Mouse (Mus musculus): ENCODE data around the gene Rbm19.

Gene Rbm19

DNA sequence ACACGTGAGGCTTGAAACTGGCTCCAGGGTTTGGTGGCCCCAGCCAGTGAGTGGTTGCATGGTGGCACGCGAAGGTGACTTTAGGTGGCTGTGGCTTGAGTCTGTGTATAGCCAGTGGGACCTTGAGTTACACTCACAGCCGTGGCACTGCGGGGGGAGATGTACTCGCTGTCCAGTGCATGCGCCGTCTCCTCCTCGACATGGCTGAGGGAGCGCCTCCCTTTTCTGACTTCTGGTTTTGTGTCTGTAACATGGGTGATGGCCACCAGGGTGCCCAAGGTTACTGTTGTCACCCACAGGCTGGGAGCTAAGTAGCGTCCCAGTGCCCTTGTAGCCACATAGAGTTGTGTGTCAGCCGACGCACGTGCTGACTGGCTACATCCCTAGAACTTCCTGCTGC is 19.1 kb downstream of the Rbm19 start:
- DNase-seq (ENCODE audit: low spot score): no peak

DNA sequence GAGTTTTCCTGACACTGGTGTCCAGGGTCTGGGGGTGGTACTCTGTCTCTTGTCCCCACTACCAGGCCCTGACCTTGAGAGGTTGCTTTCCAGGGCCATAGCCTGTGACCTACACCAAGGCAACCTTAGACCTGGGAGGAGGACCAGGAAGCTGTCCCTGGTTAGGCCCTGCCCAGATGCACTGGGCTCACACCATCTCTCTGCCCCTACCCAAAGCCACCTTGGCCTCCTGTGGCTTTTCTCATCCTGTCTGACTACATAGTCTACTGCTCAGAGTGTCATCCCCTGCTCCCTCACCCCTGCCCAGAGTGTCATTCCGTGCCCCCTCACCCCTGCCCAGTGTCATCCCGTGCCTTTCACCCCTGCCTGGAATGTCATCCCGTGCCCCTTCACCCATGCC is 19.6 kb downstream of the Rbm19 start:
- no peak for DNase-seq (ENCODE audit: low spot score)

DNA sequence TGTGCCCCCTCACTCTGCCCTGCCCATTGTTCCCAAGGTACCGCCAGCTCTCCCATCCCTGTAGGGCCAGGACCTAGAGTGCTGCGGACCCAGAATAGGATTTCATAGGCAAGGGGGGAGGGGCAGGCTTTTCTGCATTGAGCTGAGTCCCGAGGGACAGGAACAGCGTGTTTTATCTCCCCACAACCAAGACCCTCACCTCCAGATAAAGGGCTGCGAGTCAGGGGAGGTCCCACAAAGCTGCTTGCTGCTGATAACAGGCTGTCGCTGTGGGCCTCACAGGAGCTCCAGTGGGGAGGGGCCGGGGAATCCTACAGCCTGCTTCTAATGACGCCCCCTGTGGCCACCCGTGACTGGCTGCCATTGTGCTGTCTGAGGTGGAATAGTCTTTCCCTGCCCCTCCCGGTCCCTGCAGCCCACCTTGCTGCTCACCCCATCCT is 20.0 kb downstream of the Rbm19 start:
- no peak for DNase-seq (ENCODE audit: low spot score)

DNA sequence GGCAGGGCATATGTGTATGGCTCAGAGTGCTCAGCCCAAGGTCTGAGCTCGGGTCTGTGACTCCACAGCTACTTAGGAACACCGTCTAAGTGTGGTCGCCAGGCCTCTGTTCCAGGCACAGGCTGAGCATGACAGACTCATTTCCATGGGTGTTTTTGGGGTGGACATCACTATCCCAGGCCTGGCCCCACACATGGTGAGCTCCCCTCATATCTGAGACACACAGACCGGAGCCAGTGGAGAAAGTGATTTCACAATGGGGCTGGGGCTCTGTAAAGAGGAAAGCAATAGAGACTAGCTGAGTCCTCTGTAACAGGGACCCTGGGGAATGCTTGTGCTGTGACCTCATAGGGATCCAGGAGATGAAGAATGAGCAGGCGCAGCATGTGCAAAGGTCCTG is 20.8 kb downstream of the Rbm19 start:
- DNase-seq (ENCODE audit: low spot score): no peak

DNA sequence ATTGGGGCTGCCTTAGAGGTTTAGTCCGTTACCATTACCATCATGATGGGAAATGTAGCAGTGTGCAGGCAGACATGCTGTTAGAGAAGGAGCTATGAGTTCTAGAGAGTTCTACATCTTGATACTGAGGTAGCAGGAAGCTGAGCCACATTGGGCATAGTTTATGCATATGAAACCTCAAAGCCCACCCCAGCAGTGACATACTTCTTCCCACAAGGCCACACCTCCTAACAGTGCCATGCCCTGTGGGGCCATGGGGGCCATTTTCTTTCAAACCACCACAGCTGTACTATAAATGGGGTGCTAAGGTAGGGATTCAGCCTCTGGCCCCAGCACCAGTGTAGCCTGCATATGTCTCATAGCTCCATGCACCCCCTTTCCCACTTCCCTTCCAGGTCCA is 21.6 kb downstream of the Rbm19 start:
- no peak for DNase-seq (ENCODE audit: low spot score)

DNA sequence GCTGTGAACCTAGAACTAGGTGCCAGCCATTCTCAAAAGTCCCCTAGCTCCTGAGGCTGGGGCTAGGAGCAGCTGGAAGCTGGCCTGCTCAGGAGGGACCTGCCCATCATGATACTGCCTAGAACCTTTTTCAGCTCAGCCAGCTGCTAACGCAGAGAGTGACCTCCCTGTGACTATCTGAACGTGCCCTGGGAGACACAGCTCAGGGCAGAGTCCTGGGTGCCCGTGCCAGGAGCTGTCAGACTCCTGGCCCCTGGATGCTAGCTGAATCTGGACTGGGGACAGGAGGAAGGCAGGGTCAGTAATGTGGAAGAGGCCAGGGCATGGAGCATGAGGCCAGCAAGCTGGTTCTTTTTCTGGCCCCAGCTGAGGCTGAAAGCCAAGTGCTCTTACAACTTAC is 22.1 kb downstream of the Rbm19 start:
- no peak for DNase-seq (ENCODE audit: low spot score)

DNA sequence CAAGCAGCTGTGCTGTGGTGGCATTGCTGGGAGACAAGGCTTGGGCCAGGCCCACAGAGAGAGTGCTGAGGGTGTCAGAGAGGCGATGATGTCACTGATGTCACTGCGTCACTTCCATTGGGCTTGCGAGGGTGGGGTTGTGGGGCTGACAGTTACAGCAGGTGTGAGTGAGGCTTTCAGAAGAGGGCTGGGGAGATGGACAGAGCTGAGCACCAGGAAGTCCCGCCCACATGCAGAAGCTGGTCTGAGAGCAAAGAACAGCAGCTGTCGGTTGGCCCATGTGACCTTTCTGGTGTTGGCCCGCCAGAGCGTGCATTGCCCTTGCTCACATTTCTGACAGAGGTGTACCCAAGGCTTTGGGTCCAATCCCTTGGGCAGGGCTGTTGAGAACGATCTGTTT is 23.0 kb downstream of the Rbm19 start:
- DNase-seq (ENCODE audit: low spot score): no peak

DNA sequence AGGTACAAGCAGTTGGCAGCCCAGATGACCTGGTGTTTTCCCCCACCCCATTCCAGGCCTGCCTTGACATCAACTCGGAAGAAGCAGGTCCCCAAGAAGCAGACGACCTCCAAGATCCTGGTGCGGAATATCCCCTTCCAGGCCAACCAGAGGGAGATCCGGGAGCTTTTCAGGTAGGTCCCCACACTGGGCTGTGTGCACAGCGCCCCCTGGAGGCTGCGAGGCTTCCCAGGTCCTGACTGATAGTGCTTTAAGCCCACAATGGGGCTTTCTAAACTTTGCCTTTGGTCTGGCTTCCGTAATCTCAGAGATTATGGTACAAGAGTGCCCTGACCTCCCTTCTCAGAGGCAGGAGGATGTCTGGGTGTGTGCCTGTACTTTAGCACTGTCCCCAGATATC is 27.7 kb downstream of the Rbm19 start:
- DNase-seq (ENCODE audit: low spot score): peak; percentile 8

DNA sequence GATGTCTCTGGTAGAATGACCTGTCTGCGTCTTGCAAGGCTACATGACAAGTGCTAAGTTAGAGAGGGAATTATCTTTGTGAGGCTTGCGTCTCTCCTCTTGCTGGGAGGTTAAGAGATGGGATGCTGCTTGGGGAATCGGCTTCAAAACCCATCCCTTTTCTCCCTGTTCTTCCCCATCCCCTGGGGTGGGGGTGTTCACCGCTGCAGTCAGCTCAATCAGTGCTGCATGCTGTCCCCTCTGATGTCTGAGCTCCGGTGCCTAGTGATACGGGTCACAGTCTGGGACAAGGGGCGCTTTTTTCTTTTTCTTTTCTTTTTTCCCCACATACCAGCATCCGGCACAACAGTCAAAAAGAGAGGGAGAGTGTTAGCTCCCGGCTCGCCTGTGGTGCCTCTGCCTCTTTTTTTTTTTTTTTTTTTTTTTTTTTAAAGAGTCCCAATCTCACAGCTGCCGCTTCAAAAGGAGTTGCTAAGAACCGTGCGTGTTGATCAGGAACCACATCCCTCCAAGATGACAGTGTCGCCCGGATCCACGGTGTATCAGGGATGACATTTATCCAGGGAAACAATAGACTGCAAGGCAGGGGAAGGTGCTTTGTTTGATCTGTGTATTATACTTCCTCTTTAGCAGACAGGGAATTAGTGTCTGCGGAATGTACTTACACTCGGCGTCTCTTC is 29.2 kb downstream of the Rbm19 start:
- DNase-seq (ENCODE audit: low spot score): no peak

DNA sequence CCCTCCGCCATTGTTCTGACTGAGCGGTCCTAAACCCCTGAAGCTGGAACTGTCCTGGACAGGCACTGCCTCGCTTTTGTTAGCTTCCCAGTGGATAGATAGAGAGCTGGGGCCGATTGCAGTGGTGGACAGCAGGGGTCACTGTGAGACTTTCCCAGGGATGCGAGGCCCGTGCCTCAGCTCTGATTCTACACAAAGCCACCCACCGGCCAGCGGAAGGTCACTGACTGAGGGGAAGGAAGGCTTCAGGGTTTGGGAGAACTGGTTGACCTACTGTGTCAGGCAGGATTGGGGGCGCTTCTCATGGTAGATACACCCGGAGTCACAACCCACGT is 29.8 kb downstream of the Rbm19 start:
- DNase-seq (ENCODE audit: low spot score): no peak

DNA sequence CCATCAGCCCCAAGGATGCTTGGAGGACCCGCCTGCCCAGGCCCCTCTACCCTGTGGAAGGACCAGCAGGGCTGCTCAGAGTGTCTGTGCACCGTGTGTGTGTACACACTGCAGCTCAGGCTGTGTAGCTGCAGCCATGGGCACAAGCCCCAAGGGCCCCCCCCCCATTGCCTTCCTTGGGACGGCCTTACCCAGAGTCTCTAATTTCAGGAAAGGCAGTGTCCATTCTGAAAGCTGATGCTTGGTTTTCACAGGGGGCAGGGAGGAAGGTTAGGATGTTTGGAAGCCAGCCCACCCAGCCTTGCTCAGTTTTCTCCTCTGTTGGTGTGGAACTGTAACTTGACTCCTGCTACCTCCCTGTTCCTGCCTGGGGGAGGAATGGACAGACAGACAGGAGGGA is 30.6 kb downstream of the Rbm19 start:
- DNase-seq (ENCODE audit: low spot score): no peak

DNA sequence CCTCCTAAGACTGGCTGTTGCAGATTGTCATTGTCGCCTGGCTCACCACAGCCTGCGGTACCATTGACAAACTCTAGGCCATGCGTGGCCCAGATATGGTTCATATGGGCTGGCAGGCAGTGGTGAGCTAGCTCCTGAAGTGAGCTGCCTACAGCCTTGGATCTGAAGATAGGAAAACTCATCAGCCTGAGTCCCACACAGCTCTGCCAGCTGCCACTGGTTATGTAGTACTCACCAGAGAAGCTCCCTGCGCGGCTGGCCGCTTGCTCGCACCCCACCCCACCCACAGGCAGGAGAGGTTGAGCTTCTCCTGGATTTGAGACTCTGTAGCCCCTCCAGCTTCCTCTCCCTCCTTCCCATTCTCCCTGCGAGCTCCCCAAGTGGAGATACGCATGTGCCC is 32.0 kb downstream of the Rbm19 start:
- DNase-seq (ENCODE audit: low spot score): no peak

DNA sequence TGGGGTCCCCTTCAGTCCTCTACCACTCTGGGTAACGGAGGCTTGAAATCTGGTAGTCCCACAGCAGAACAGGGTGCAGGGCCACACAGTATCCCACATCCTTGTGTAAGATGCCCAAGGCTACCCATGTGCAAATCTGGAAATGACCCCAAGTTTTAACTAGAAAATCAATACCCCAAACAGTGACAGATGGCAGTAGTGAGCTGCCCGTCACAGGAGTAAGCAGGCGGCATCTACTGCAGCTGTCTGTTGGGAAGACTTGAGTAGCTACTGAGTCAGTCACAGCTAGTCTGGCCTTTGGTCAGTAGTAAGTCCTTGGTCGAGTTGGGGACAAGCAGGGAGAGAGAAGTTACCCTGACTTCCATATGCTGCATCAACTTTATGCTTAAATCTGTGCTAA is 34.9 kb downstream of the Rbm19 start:
- DNase-seq (ENCODE audit: low spot score): no peak

DNA sequence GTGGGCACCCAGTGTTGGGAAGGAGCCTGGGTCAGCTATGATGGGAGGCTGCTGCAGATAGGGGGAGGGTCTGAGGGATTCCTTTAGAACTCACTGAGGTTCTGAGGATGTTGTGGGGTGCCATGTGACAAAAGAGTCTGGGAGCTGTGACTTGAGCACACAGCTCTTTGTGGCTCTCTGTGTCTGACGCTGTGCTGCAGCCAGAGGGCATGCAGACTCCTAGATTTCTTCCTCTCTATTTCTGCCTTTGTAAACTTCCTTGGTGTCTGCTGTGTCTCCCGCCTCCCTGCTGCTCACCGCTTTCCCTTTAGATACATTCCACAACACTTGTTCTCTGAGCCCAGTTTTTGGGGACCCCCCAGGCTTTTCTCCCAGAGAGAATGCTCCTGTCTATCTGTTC is 36.9 kb downstream of the Rbm19 start:
- no peak for DNase-seq (ENCODE audit: low spot score)

DNA sequence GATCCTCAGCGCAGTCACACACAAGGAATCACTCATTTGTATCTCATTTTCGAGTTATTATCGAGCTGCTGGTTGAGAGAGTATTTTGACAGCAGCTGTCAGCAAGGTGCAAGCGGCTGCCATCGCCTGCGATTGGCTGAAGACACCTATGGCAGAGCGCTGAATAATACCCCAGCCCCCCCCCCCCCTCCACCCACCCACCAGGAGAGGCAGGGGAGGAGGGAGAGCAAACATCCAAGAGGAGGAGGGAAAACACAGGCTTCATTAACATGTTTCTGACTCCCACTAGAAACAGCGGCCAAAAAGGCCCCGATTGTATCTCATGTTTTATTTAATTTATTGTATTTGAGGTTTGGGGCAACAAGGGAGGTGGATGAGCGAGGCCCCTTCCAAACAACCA is 39.4 kb downstream of the Rbm19 start:
- no peak for DNase-seq (ENCODE audit: low spot score)

DNA sequence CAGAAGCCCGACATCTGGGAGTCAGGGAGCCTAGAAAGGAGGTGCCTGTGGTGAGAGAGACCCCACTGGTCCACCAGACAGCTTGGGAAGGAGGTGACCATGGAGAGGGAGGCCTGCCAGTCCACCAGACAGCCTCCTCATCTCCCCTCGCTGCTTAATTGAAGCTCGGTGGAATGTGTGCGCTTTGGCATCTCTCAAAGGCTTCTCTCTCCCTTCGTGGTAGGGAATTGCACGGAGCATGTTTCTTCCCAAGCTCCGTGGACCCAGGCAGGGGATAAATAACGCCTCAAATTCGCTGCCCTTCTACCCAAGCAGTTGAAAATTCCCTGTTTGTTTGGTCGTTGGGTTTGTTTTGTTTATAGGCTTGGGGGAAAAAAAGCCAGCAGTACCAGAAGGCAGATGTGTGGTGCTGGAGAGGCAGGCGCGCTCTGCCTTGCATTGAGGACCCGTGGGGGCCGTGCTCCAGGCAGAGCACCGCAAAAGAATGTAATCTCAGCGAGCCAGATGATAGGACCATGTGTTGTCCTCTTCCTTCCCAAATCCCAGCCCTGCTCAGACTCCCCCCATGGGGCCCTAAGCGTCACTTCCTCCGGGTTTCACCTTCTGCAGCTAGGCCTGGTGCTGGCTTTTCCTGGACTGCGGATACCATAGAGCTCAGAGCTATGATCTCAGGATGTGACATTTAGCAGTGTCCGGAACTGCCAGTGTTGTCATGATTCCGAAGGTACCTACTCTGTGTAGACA is 40.1 kb downstream of the Rbm19 start:
- no peak for DNase-seq (ENCODE audit: low spot score)

DNA sequence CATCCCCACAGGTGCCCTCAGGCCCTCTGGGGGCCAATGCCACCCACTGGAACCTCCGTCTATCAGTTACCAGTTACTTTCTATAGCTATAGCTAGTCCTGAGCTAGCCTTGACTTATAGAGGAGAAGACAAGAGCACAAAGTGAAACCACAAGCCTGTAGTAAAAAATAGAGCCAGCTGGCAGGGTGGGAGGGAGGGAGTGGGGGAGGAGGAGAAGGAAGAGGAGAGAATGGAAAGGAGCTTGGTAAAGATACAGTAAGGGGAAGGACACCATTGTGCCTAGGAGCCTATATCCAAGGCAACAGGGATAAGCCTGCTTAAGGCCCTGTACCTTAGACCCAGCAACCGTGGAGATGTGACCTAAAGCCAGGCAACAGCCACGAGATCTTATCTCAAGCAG is 40.9 kb downstream of the Rbm19 start:
- no peak for DNase-seq (ENCODE audit: low spot score)

DNA sequence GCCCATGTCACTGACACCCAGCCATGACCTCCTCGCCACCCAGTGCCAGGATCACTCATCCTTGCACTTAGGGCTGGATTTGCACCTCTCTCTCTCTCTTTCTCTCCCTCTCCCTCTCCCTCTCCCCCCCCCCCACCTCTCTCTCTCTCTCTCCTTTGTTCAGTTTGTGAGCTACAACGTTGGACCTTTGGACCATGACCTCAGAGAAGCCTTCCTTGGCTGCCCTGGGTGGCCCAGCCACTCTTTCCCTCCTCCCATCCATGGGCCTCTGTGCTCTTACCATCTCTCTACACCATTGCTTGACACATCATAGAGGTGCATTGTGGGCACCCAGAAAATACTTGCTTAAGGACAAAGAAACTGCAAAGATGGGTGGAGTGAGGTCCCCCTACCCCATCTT is 42.2 kb downstream of the Rbm19 start:
- no peak for DNase-seq (ENCODE audit: low spot score)

DNA sequence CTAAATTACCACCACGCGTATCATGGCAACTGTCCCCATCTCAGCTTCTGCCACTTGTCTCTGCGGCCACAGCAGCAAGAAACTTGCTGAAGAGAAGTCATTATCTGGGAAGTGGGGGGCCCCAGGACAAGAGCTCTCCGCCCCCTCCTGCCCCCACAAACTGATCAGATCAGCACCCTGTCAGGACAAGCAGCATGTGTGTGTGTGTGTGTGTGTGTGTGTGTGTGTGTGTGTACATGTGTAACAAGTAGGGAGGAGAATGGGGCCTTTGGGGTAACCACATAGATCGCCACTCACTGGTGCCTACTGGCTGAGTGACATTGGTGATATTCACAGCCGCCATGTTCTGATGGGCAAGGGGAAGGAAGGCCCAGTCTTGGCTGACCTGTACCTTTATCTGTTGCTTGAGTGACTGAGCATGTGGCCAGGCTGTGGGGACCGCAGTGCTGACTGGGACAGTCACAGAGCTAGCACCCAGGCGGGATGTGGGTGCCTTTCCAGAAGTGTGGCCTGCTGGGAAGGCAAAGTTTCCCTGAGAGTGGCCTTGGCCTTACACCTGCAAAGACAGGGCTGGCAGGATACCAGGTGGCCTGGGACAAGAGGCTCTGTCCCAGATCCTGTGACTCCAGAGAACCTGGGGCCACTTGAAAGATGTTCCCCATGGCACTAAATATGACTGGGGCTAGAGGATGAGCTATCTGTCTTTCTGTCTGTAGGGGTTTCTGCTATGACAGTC is 44.8 kb downstream of the Rbm19 start:
- no peak for DNase-seq (ENCODE audit: low spot score)

DNA sequence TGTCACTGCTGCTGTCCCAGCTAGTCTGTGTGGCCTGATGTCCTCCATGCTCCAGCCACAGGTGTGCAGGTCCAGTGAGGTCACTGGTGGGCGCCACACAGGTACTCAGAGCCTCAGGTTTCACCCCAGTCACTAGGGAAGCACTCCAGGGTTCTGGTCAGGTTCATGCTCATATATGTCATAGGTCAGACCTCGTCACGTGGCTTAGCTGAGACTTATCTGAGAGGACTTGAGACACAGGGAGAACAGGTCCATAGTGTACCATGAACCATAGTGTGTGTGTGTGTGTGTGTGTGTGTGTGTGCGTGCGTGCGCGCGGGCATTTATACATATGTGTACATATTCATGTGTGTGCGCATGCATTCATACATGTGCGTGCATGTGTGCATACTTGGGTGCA is 46.4 kb downstream of the Rbm19 start:
- DNase-seq (ENCODE audit: low spot score): no peak

DNA sequence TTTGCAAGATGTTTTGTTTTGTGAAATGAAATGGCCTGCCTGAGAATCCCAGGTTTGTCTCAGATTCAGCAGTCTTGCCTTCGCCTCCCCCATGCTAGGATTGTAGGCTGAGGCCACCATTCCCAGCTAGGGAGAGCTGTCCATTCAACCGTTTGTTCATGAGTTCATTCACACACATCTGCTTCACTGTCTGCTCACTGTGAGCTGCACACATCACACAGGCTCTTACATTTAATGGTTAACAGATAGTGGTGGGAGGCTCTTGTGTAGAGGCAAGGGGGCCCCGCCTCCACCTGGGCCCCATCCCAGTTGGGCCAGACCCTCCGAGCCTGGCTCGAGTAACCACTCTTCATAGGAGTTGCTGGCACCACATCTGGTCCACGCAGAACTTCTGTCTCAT is 47.2 kb downstream of the Rbm19 start:
- no peak for DNase-seq (ENCODE audit: low spot score)

DNA sequence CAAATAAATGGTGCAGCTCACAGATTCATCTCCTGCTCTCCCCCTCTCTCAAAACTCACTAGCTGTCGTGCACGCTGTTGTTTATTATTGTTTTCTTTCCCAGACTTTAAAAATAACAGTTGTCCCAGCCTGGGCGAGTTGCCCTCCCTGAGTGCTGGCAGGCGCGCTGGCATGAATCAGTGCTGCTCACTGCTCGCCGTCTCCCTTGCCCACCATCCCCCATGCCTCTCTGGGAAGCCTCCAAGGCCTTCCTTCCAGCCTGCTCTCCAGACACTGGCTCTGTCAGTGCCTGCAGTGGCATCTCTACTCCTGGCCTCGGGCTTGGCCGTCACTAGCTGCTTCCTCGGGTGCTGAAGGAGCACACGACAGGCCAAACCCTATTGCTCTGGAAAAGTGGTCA is 48.2 kb downstream of the Rbm19 start:
- DNase-seq (ENCODE audit: low spot score): no peak

All from urinary bladder, postnatal 25 days (tissue).